Mouse (Mus musculus): ENCODE results near the gene Mtif3. TPM values are rescaled to one million over a fixed set of nuclear protein-coding genes. Genes with fewer than 3 reads are reported as not detected.
A peak's percentile ranks its signal among the peaks of the same experiment; 100 is the strongest.

Mtif3 gene
- total RNA-seq, 2 experiments from 2014 or later: 1.3 to 6.2 TPM

- ATAC-seq (replicated peaks; ENCODE audit: low FRiP score, poor library complexity, severe bottlenecking): no peak
Measured at GRCm38 (mm10) chr5:146956678-146957077, 6.9 kb downstream of the Mtif3 start.

- ATAC-seq (replicated peaks; ENCODE audit: low FRiP score, poor library complexity, severe bottlenecking): no peak
Measured at GRCm38 (mm10) chr5:146955651-146956050, 7.9 kb downstream of the Mtif3 start.

GRCm38 (mm10) chr5:146954576-146954975 is 9.0 kb downstream of the Mtif3 start:
- no peak for ATAC-seq (replicated peaks; ENCODE audit: low FRiP score, poor library complexity, severe bottlenecking)

- peak; percentile 88 for ATAC-seq (replicated peaks; ENCODE audit: low FRiP score, poor library complexity, severe bottlenecking)
Measured at GRCm38 (mm10) chr5:146948508-146949088, 15.0 kb downstream of the Mtif3 start, which contains the start of gene Gtf3a. Gene Gtf3a, plus strand, starts transcription at chr5:146948657.

GRCm38 (mm10) chr5:146948041-146948507 is 15.5 kb downstream of the Mtif3 start:
- no peak for ATAC-seq (replicated peaks; ENCODE audit: low FRiP score, poor library complexity, severe bottlenecking)

- ATAC-seq (replicated peaks; ENCODE audit: low FRiP score, poor library complexity, severe bottlenecking): no peak
Measured at GRCm38 (mm10) chr5:146947497-146947896, 16.1 kb downstream of the Mtif3 start.

GRCm38 (mm10) chr5:146946682-146947081 is 16.9 kb downstream of the Mtif3 start:
- no peak for ATAC-seq (replicated peaks; ENCODE audit: low FRiP score, poor library complexity, severe bottlenecking)

- ATAC-seq (replicated peaks; ENCODE audit: low FRiP score, poor library complexity, severe bottlenecking): no peak
Measured at GRCm38 (mm10) chr5:146944568-146944967, 19.0 kb downstream of the Mtif3 start.

GRCm38 (mm10) chr5:146942965-146943364 is 20.6 kb downstream of the Mtif3 start:
- ATAC-seq (replicated peaks; ENCODE audit: low FRiP score, poor library complexity, severe bottlenecking): no peak

GRCm38 (mm10) chr5:146941939-146942338 is 21.7 kb downstream of the Mtif3 start:
- 0 out of 2 replicates have a peak, but pooled peaks have one; percentile 26 for ATAC-seq (replicated peaks; ENCODE audit: low FRiP score, poor library complexity, severe bottlenecking)

- ATAC-seq (replicated peaks; ENCODE audit: low FRiP score, poor library complexity, severe bottlenecking): 0 out of 2 replicates have a peak, but pooled peaks have one; percentile 50
Measured at GRCm38 (mm10) chr5:146940219-146940618, 23.4 kb downstream of the Mtif3 start.

GRCm38 (mm10) chr5:146939109-146939796 is 24.3 kb downstream of the Mtif3 start:
- ATAC-seq (replicated peaks; ENCODE audit: low FRiP score, poor library complexity, severe bottlenecking): no peak

- no peak for ATAC-seq (replicated peaks; ENCODE audit: low FRiP score, poor library complexity, severe bottlenecking)
Measured at GRCm38 (mm10) chr5:146937541-146938503, 25.8 kb downstream of the Mtif3 start.

- ATAC-seq (replicated peaks; ENCODE audit: low FRiP score, poor library complexity, severe bottlenecking): no peak
Measured at GRCm38 (mm10) chr5:146933466-146933865, 30.1 kb downstream of the Mtif3 start.

- no peak for ATAC-seq (replicated peaks; ENCODE audit: low FRiP score, poor library complexity, severe bottlenecking)
Measured at GRCm38 (mm10) chr5:146931904-146932553, 31.6 kb downstream of the Mtif3 start.

- ATAC-seq (replicated peaks; ENCODE audit: low FRiP score, poor library complexity, severe bottlenecking): no peak
Measured at GRCm38 (mm10) chr5:146931422-146931821, 32.2 kb downstream of the Mtif3 start.

GRCm38 (mm10) chr5:146926673-146927072 is 36.9 kb downstream of the Mtif3 start:
- ATAC-seq (replicated peaks; ENCODE audit: low FRiP score, poor library complexity, severe bottlenecking): no peak

GRCm38 (mm10) chr5:146923547-146923946 is 40.1 kb downstream of the Mtif3 start:
- no peak for ATAC-seq (replicated peaks; ENCODE audit: low FRiP score, poor library complexity, severe bottlenecking)

GRCm38 (mm10) chr5:146921224-146921623 is 42.4 kb downstream of the Mtif3 start:
- ATAC-seq (replicated peaks; ENCODE audit: low FRiP score, poor library complexity, severe bottlenecking): no peak
